Mouse (Mus musculus) midbrain, postnatal 0 days (tissue): Measurements from ENCODE around the gene Gsdma2. TPM values are rescaled to one million over a fixed set of nuclear protein-coding genes. Genes with fewer than 3 reads are reported as not detected.
A peak's percentile ranks its signal among the peaks of the same experiment; 100 is the strongest.

Experiments
- ATAC-seq: fragments of 200-750 bp; cut with Nextera tagmentation; 2 replicates; pipeline ENCODE4 v1.8.0; 2017; ENCODE audit warnings: moderate number of reproducible peaks, mild to moderate bottlenecking, moderate TSS enrichment, moderate library complexity; ENCODE audit not compliant: low FRiP score
- DNase-seq: peaks from one replicate; pipeline ENCODE4 v3.0.0-alpha.2; 2015; ENCODE audit warnings: low spot score
- H3K27ac ChIP-seq: fragments of 300-500 bp; sonication (generic); 2 replicates; pipeline ENCODE4 v1.5.1; 2014; ENCODE audit warnings: low read depth, mild to moderate bottlenecking, low read length, mixed read lengths
- H3K27me3 ChIP-seq: fragments of 300-500 bp; sonication (generic); 2 replicates; pipeline ENCODE4 v1.6.1; 2014; ENCODE audit warnings: low read length, control low read depth, mixed read lengths; ENCODE audit not compliant: insufficient read depth
- H3K36me3 ChIP-seq: fragments of 300-500 bp; sonication (generic); 2 replicates; pipeline ENCODE4 v1.6.1; 2014; ENCODE audit warnings: low read length, control low read depth, mixed read lengths; ENCODE audit not compliant: insufficient read depth
- H3K4me1 ChIP-seq: fragments of 300-500 bp; sonication (generic); 2 replicates; pipeline ENCODE4 v1.6.1; 2014; ENCODE audit warnings: mild to moderate bottlenecking, control low read depth, antibody characterized with exemption, low read length, mixed read lengths; ENCODE audit not compliant: insufficient read depth
- H3K4me2 ChIP-seq: fragments of 300-500 bp; sonication (generic); 2 replicates; pipeline ENCODE4 v1.6.1; 2014; ENCODE audit warnings: low read depth, mild to moderate bottlenecking, low read length, mixed read lengths; ENCODE audit not compliant: poor library complexity, severe bottlenecking
- H3K4me3 ChIP-seq: fragments of 300-500 bp; sonication (generic); 2 replicates; pipeline ENCODE4 v1.5.1; 2014; ENCODE audit warnings: low read depth, mild to moderate bottlenecking, low read length, moderate library complexity
- H3K9ac ChIP-seq: fragments of 300-500 bp; sonication (generic); replicated peaks from 2 replicates; pipeline ENCODE4 v1.6.1; 2014; ENCODE audit warnings: mild to moderate bottlenecking, low read length, moderate library complexity, mixed read lengths; ENCODE audit not compliant: poor library complexity, severe bottlenecking
- H3K9me3 ChIP-seq: fragments of 300-500 bp; sonication (generic); 2 replicates; pipeline ENCODE4 v1.6.1; 2016; ENCODE audit warnings: low read length, control low read depth
- CTCF ChIP-seq: IDR thresholded peaks from 2 replicates; pipeline ENCODE4 v1.5.1; 2016; ENCODE audit warnings: antibody characterized with exemption, mild to moderate bottlenecking
- WGBS: fragments of 180-500 bp; shearing (Covaris S2); extraction: QIAGEN DNeasy Blood & Tissue Kit; methylation state at CpG from one replicate; pipeline ENCODE4 v1.1.7; 2014; 5-methylcytosine and 5-hydroxymethylcytosine counted together
- polyA plus RNA-seq: library from polyadenylated mRNA; unstranded; fragments of >200 nt; fragmentation: Nextera tagmentation; extraction: Ambion mirVana; gene quantifications from 2 replicates; pipeline ENCODE4 v1.2.1, GENCODE M21; 2015
- total RNA-seq: library from RNA; depleted of rRNA; stranded (reverse); fragments of >200 nt; gene quantifications from 2 replicates; pipeline ENCODE4 v1.2.3, GENCODE M21; 2014; rRNA removed

The Gsdma2 gene
- total RNA-seq (not detected in 2 replicates), polyA plus RNA-seq (0.12 and 0.15 TPM in 2 replicates)

GRCm38 (mm10) chr11:98646459-98646858 lies at the start of gene Gsdma2:
Gene Gsdma2 (plus strand): TSS chr11:98646759.
- no peaks in the 10 kb centered on the region for H3K36me3 ChIP-seq
- no peaks in the 10 kb centered on the region for H3K9me3 ChIP-seq
- H3K27ac ChIP-seq = no peak within 1 kb of the TSS
- ATAC-seq (no peak), DNase-seq (no peak)
- H3K9ac ChIP-seq = no peak within 1 kb of the TSS
- TF ChIP-seq CTCF = no peak
- H3K4me2 ChIP-seq = no peak within 1 kb of the TSS
- H3K4me1 ChIP-seq = no peaks in the 10 kb centered on the region
- H3K27me3 ChIP-seq = no peaks in the 10 kb centered on the region
- WGBS = 54% methylated on average over 2 of the region's 2 CpGs
- H3K4me3 ChIP-seq = no peak within 1 kb of the TSS

- Histone ChIP-seq H3K27me3 (no peaks in the 10 kb centered on the region), H3K4me1 (no peaks in the 10 kb centered on the region), H3K27ac (no peak overlapping the region), H3K36me3 (no peaks in the 10 kb centered on the region), H3K9ac (no peak overlapping the region), H3K4me2 (no peak overlapping the region), H3K9me3 (no peaks in the 10 kb centered on the region), H3K4me3 (no peak overlapping the region)
- DNase-seq (peak; percentile 64), ATAC-seq (no peak)
- WGBS = 32% methylated on average over 6 of the region's 6 CpGs
- peak; percentile 71 for TF ChIP-seq CTCF
These were observed 49.2 kb upstream of the Gsdma2 start for GRCm38 (mm10) chr11:98597363-98597762.

GRCm38 (mm10) chr11:98597991-98598390 lies 48.6 kb upstream of the Gsdma2 start, which contains the start of gene Lrrc3c:
Gene Lrrc3c (plus strand): TSS chr11:98598291.
- 80% methylated on average over 8 of the region's 8 CpGs for WGBS
- H3K9me3 ChIP-seq = no peaks in the 10 kb centered on the region
- H3K9ac ChIP-seq = no peak within 1 kb of the TSS
- no peaks in the 10 kb centered on the region for H3K4me1 ChIP-seq
- no peak for ATAC-seq
- no peak for DNase-seq
- H3K4me3 ChIP-seq = no peak within 1 kb of the TSS
- no peaks in the 10 kb centered on the region for H3K36me3 ChIP-seq
- no peaks in the 10 kb centered on the region for H3K27me3 ChIP-seq
- TF ChIP-seq CTCF = no peak
- H3K4me2 ChIP-seq = no peak within 1 kb of the TSS
- no peak within 1 kb of the TSS for H3K27ac ChIP-seq

- no peaks in the 10 kb centered on the region for H3K27me3 ChIP-seq
- DNase-seq (no peak), ATAC-seq (no peak)
- no peaks in the 10 kb centered on the region for H3K36me3 ChIP-seq
- no peak overlapping the region for H3K4me3 ChIP-seq
- H3K4me1 ChIP-seq = no peaks in the 10 kb centered on the region
- H3K27ac ChIP-seq = no peak overlapping the region
- H3K9me3 ChIP-seq = no peaks in the 10 kb centered on the region
- TF ChIP-seq CTCF = no peak
- no peak overlapping the region for H3K9ac ChIP-seq
- no peak overlapping the region for H3K4me2 ChIP-seq
- WGBS = 65% methylated on average over 18 of the region's 18 CpGs
These were observed 47.7 kb upstream of the Gsdma2 start for GRCm38 (mm10) chr11:98598851-98599290.

- DNase-seq (no peak), ATAC-seq (no peak)
- Histone ChIP-seq H3K9ac (no peak overlapping the region), H3K4me3 (no peak overlapping the region), H3K4me1 (no peaks in the 10 kb centered on the region), H3K9me3 (no peaks in the 10 kb centered on the region), H3K27me3 (no peaks in the 10 kb centered on the region), H3K4me2 (no peak overlapping the region), H3K27ac (no peak overlapping the region), H3K36me3 (no peaks in the 10 kb centered on the region)
- WGBS = 38% methylated on average over 18 of the region's 18 CpGs
- no peak for TF ChIP-seq CTCF
These were observed 47.3 kb upstream of the Gsdma2 start for GRCm38 (mm10) chr11:98599291-98599690.

- Histone ChIP-seq H3K4me1 (no peaks in the 10 kb centered on the region), H3K27me3 (no peaks in the 10 kb centered on the region), H3K4me3 (peak overlapping the region; percentile 23), H3K9ac (no peak overlapping the region), H3K9me3 (no peaks in the 10 kb centered on the region), H3K4me2 (peak overlapping the region; percentile 52), H3K36me3 (no peaks in the 10 kb centered on the region), H3K27ac (no peak overlapping the region)
- 2% methylated on average over 20 of the region's 20 CpGs for WGBS
- ATAC-seq (no peak), DNase-seq (no peak)
- no peak for TF ChIP-seq CTCF
These were observed 44.4 kb upstream of the Gsdma2 start for GRCm38 (mm10) chr11:98602090-98602690.
